Mouse (Mus musculus) limb, embryonic 14.5 days (tissue): Measurements from ENCODE around the gene Agap1. TPM values are rescaled to one million over a fixed set of nuclear protein-coding genes. Genes with fewer than 3 reads are reported as not detected.

ENCODE experiments used
- ATAC-seq: fragments of 200-750 bp; cut with Nextera tagmentation; 2 replicates; pipeline ENCODE4 v1.8.0; 2017; ENCODE audit warnings: low read depth, moderate number of reproducible peaks, moderate TSS enrichment; ENCODE audit not compliant: low FRiP score
- DNase-seq: peaks from one replicate; pipeline ENCODE4 v3.0.0-alpha.2; 2015; ENCODE audit warnings: low spot score
- H3K27ac ChIP-seq: fragments of 300-500 bp; sonication (generic); replicated peaks from 2 replicates; pipeline ENCODE4 v1.5.1; 2014; ENCODE audit warnings: low read depth, mild to moderate bottlenecking, low read length, moderate library complexity, mixed read lengths
- H3K27me3 ChIP-seq: fragments of 300-500 bp; sonication (generic); 2 replicates; pipeline ENCODE4 v1.6.1; 2014; ENCODE audit warnings: low read length, mixed read lengths; ENCODE audit not compliant: control insufficient read depth, insufficient read depth
- H3K36me3 ChIP-seq: fragments of 300-500 bp; sonication (generic); 2 replicates; pipeline ENCODE4 v1.6.1; 2014; ENCODE audit warnings: mild to moderate bottlenecking, low read length, moderate library complexity, mixed read lengths; ENCODE audit not compliant: control insufficient read depth, insufficient read depth
- H3K4me1 ChIP-seq: fragments of 300-500 bp; sonication (generic); 2 replicates; pipeline ENCODE4 v1.6.1; 2014; ENCODE audit warnings: antibody characterized with exemption, low read length, mixed read lengths; ENCODE audit not compliant: control insufficient read depth, insufficient read depth
- H3K4me2 ChIP-seq: fragments of 300-500 bp; sonication (generic); replicated peaks from 2 replicates; pipeline ENCODE4 v1.6.1; 2014; ENCODE audit warnings: low read depth, mild to moderate bottlenecking, low read length, moderate library complexity; ENCODE audit not compliant: severe bottlenecking
- H3K4me3 ChIP-seq: fragments of 300-500 bp; sonication (generic); replicated peaks from 2 replicates; pipeline ENCODE4 v1.5.1; 2014; ENCODE audit warnings: low read length
- H3K9ac ChIP-seq: fragments of 300-500 bp; sonication (generic); 2 replicates; pipeline ENCODE4 v1.6.1; 2014; ENCODE audit warnings: mild to moderate bottlenecking, low read depth, low read length, moderate library complexity; ENCODE audit not compliant: severe bottlenecking
- H3K9me3 ChIP-seq: fragments of 300-500 bp; sonication (generic); 2 replicates; pipeline ENCODE4 v1.6.1; 2016; ENCODE audit warnings: low read length; ENCODE audit not compliant: control insufficient read depth
- POLR2A ChIP-seq: fragments of 200-500 bp; IDR thresholded peaks from 2 replicates; pipeline ENCODE4 v1.8.0; 2012; ENCODE audit warnings: inconsistent platforms, mild to moderate bottlenecking, moderate library complexity, borderline replicate concordance; ENCODE audit not compliant: insufficient read depth, insufficient read length; ENCODE audit errors: extremely low read depth
- WGBS: fragments of 180-500 bp; shearing (Covaris S2); extraction: QIAGEN DNeasy Blood & Tissue Kit; methylation state at CpG from one replicate; pipeline ENCODE4 v1.1.7; 2014; 5-methylcytosine and 5-hydroxymethylcytosine counted together
- polyA plus RNA-seq, 2 experiments: library from polyadenylated mRNA; depleted of rRNA in 1 of 2; stranded (reverse) in 1 of 2; unstranded in 1 of 2; fragments of >200 nt; fragmentation: Nextera tagmentation in 1 of 2; extraction: Ambion mirVana in 1 of 2; gene quantifications; 2 replicates each; pipeline versions ENCODE4 v1.2.1 to v1.2.3; 2012 to 2014

Agap1 gene
- polyA plus RNA-seq, 2 experiments, result 16.2 to 19.5 TPM

DNA sequence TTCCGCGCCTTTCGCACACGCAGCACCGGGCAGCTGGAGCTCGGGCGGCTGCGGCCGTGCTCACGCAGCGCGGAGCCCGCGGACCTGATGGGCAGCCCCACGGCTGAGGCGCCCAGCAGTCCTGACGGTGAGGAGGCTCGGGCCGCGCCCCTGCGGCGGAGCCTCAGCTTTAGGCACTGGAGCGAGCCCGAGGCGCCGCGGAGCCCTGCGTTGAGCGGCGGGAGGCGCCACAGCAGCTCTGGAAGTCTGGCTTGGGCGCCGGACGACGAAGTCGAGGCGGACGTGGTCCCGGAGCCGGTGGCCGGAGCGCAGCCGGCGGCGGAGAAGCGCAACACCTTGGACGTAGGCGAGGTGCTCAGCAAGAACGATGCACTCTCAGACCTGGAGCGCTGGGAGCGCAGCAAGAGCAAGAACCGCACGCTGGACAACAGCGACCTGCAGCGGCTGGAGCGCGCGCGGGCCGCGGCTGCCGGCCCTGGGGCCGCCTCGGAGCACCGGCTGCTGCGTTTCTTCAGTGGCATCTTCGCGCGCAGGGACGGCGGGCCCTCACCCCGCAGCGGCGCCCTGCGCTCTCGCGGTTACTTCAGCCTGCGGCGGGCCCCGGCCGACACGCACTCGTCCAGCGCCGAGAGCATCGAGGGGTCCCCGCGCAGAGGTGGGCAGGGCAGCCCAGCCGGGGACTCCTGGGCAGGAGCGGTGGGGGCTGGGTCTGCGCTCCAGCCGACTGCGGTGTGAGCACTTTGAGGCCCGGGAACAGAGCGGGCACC, 126.6 kb downstream of the Agap1 start:
- Histone ChIP-seq H3K9ac (peak overlapping the region; percentile 60), H3K36me3 (no peaks in the 10 kb centered on the region), H3K9me3 (no peaks in the 10 kb centered on the region), H3K4me3 (peak overlapping the region; percentile 65), H3K4me2 (peak overlapping the region; percentile 100), H3K4me1 (peaks cover 24% of the 10 kb centered on the region), H3K27me3 (peaks cover 15% of the 10 kb centered on the region), H3K27ac (no peak overlapping the region)
- no peak for TF ChIP-seq POLR2A
- DNase-seq (peak; percentile 61), ATAC-seq (peak; percentile 48; the same call in 1 of the 2 replicates)
- WGBS, result under 1% methylated on average over 53 of the region's 95 CpGs

DNA sequence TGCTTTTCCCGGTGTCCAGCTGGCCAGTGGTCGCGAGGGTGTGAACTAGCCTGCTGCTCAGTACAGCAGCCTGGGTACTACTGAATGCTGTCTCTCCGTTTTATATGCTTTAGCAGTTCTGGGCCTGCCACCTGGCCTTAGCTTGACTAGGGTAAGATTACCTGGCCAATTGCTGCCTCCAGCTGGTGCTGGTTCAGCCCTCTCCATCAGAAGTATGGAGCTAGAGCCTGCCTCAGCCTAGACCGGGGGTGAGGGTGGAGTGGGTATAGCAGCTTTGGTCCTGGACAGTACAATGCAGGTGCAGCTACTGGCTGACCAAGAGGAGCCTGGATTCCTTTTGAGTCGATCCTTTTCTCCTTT, 127.1 kb downstream of the Agap1 start:
- no peak overlapping the region for H3K27ac ChIP-seq
- no peak for TF ChIP-seq POLR2A
- H3K27me3 ChIP-seq, result peaks cover 15% of the 10 kb centered on the region
- 9% methylated on average over 6 of the region's 6 CpGs for WGBS
- peaks cover 18% of the 10 kb centered on the region for H3K4me1 ChIP-seq
- DNase-seq, result no peak
- H3K4me2 ChIP-seq, result peak overlapping the region; percentile 100
- no peaks in the 10 kb centered on the region for H3K36me3 ChIP-seq
- peak overlapping the region; percentile 65 for H3K4me3 ChIP-seq
- no peaks in the 10 kb centered on the region for H3K9me3 ChIP-seq
- no peak for ATAC-seq
- peak overlapping the region; percentile 60; the same call in 1 of the 2 replicates for H3K9ac ChIP-seq

DNA sequence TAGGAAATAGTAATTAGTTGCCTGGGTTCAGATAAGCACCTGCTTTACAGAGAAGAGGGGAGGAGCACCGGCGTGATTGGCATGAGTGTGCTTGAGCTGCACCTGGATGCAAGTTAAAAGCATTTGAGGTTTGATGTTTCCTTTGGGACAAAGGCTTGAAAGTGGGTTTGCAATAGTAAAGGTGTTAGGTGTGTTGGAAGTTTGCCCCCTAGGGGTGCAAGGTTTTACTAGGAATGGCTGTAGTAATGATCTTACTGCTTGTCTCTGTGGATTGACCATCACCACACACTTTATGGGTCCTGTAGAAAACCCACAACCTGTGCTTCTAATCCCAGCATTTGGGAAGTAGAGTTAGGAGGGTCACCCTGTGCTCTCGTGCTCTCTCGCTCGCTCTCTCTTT, 128.8 kb downstream of the Agap1 start:
- 64% methylated on average over 5 of the region's 5 CpGs for WGBS
- TF ChIP-seq POLR2A, result no peak
- Histone ChIP-seq H3K9ac (no peak overlapping the region), H3K36me3 (no peaks in the 10 kb centered on the region), H3K4me1 (peaks cover 11% of the 10 kb centered on the region), H3K4me2 (no peak overlapping the region), H3K27ac (no peak overlapping the region), H3K9me3 (no peaks in the 10 kb centered on the region), H3K4me3 (no peak overlapping the region), H3K27me3 (peaks cover 15% of the 10 kb centered on the region)
- DNase-seq (no peak), ATAC-seq (no peak)

DNA sequence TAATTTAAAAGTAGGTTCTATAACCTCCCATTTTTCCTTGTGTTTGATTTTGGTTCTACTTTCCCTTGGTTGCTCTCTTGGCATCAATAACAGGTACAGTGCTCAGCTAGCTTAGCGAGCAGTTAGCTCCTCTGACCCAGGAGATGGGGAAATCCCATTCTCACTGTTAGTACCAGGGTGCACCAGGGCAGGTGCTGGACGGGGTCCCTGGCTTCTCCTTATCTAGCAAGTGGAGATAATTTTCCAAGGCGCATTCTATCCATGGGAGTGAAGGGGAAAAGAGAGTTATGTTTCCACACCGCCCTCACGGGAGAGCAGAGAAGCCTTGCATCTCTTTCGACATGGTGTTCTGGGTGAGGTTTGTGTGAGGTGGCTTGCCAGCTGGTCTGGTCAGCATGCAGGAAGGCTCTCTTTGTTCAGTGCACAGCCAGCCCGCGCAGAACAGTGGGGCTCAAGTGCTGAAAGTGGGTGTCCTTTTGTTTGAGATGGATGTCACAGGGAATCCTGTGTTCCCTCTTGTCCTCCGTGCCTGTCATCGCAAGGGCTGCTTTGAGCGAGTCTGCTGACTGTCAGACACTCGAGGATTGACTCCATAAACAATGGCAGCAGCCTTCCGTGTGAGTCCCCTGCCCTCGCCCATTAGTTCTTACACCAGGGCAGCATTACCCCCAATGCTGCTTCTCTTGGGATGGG, 132.5 kb downstream of the Agap1 start:
- 74% methylated on average over 14 of the region's 14 CpGs for WGBS
- Histone ChIP-seq H3K4me3 (no peak overlapping the region), H3K9ac (no peak overlapping the region), H3K4me1 (no peaks in the 10 kb centered on the region), H3K36me3 (no peaks in the 10 kb centered on the region), H3K4me2 (no peak overlapping the region), H3K27me3 (peaks cover 5% of the 10 kb centered on the region; the same call in 1 of the 2 replicates), H3K27ac (no peak overlapping the region), H3K9me3 (no peaks in the 10 kb centered on the region)
- TF ChIP-seq POLR2A, result no peak
- DNase-seq (no peak), ATAC-seq (no peak)

DNA sequence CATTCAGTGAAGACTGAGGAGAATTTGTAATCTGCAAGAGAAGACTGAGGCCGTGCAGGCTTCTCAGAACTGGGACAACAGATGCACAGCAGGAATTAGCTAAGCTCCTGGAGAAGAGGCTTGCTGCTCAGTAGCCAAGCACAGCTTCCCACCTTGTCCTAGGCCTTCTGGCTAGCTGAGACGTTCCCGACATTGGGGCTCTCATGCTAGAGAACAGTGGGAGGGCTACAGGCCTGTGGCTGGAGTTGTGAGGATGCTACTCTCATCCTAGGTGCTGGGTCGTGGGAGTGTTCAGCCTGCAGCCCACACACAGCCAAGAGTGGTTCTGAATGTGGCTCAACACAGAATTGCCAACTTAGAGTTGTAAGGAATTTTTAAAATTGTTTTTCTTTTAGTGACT, 133.5 kb downstream of the Agap1 start:
- Histone ChIP-seq H3K27me3 (no peaks in the 10 kb centered on the region), H3K4me2 (no peak overlapping the region), H3K4me3 (no peak overlapping the region), H3K9me3 (no peaks in the 10 kb centered on the region), H3K36me3 (no peaks in the 10 kb centered on the region), H3K27ac (no peak overlapping the region), H3K4me1 (no peaks in the 10 kb centered on the region), H3K9ac (no peak overlapping the region)
- 75% methylated on average over 4 of the region's 4 CpGs for WGBS
- DNase-seq, result no peak
- no peak for TF ChIP-seq POLR2A
- no peak for ATAC-seq
